Mouse (Mus musculus): ENCODE data around the gene Taf4.

Taf4 gene

DNA sequence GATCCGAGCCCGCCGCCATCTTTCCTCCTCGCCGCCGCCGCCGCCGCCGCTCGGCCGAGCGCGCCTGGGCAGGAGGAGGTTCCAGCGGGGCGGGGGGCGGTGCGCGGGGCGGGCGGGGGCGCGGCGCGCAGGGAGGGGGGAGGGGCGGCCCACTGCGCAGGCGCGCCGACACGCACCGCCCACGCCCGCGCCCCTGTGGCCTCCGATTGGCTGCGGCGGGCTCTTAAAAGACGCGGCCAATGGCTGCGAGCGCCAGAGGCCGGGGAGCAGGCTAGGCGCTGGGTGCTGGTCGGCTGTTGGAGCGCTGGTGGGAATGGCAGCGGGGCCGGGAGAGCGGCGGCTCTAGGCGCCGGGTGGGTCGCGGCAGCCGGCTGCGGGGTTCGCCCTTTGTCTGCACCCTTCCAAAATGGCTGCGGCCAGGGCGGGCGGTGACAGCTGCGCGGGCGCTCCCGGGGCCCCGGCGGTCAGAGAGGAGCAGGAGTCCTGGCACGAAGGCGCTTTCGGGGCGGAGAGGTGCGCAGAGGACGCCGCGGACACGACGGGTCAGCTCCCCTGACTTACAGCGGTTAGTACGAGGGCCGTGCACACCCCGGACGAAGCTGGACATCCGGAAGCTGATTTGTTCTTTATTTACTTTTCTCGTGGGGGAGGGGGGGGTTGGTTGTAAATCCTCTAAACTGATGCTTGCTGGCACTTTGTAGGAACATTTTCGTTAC is at the start of gene Taf4:
Gene Taf4 (minus strand): TSS at position 19 of the 716 bp plus-strand sequence.
- peak; percentile 78 for DNase-seq (ENCODE audit: low spot score)

- no peak for DNase-seq (ENCODE audit: low spot score)
Measured at GRCm38 (mm10) chr2:180025861-180026200, 49.4 kb upstream of the Taf4 start.

- DNase-seq (ENCODE audit: low spot score) = no peak
Measured at GRCm38 (mm10) chr2:180025135-180025860, 48.9 kb upstream of the Taf4 start.

DNA sequence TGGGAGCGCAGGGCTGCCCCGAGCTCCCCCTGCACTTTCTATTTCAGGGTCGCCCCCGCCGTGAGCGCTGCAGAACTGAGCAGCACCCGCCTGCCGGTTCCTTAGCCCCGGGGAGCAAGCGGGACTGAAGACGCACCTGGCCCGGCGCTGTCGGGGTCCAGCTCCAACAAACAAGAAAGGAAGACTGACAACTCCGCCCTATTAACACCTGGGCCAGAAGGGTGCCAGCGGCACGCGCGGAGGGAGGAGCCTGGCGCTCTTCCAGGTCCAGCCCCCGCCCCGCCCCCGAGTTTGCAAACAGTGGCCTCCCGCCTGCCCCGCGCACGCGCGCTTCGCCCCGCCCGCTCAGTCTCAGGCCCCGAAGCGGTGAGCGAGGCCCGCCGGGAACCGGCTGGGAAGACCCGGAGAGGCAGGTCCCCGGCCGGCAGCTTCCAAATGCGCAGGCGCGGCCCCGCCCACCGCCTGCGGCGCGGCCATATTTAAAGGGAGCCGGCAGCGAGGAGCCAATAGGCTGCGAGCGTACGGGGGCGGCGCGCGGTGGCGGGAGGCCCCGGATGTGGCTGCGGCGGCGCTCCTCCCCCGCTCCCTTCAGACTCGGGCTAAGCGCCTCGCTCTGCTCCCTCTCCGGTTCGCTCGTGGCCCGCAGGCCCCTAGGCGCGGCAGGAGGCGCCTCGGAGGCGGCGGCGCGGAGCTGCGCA is 48.1 kb upstream of the Taf4 start, which contains the start of gene Lsm14b:
Gene Lsm14b (plus strand): TSS at position 587 of the 698 bp plus-strand sequence.
- peak; percentile 99 for DNase-seq (ENCODE audit: low spot score)

- DNase-seq (ENCODE audit: low spot score) = no peak
Measured at GRCm38 (mm10) chr2:180022751-180023150, 46.3 kb upstream of the Taf4 start.

GRCm38 (mm10) chr2:180020919-180021318 is 44.5 kb upstream of the Taf4 start:
- DNase-seq (ENCODE audit: low spot score) = no peak

GRCm38 (mm10) chr2:180020091-180020661 is 43.7 kb upstream of the Taf4 start:
- no peak for DNase-seq (ENCODE audit: low spot score)

- DNase-seq (ENCODE audit: low spot score) = no peak
Measured at GRCm38 (mm10) chr2:180018573-180018972, 42.1 kb upstream of the Taf4 start.

- no peak for DNase-seq (ENCODE audit: low spot score)
Measured at GRCm38 (mm10) chr2:180017632-180018031, 41.2 kb upstream of the Taf4 start.

- DNase-seq (ENCODE audit: low spot score) = no peak
Measured at GRCm38 (mm10) chr2:180013686-180014085, 37.2 kb upstream of the Taf4 start.

GRCm38 (mm10) chr2:180011370-180011769 is 34.9 kb upstream of the Taf4 start:
- no peak for DNase-seq (ENCODE audit: low spot score)

- no peak for DNase-seq (ENCODE audit: low spot score)
Measured at GRCm38 (mm10) chr2:180010686-180011085, 34.2 kb upstream of the Taf4 start.

DNA sequence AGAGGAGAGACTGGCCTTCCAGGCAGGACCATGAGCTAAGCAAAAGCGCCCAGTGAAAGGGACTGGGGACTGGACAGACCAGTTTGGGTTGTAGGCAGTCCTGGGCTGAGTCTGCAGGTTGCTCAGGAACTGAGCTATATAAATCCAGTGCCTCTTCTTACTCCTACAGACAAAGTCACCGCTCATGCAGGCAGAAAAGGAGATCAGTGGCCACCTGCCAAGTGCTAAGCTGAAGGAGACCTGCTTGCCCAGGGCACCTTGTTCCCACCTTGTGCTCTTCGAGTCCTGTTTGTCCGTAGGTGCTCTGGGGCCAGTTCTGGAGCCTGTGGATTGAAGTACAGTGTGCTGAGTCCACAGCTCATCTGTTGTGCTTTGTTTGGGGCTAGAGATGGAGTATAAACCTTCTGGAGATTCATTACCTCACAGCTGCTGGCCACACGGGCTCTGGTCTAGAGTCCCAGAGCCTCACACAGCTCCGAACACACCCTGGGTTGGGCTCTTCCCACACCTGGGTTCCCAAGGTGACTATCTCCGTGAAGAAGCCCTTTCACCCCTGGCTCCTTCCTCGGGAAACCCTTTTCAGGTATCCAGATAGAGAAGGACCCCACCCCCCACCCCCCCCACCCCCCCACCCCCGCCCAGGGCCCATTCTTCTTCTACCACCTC is 30.0 kb upstream of the Taf4 start:
- DNase-seq (ENCODE audit: low spot score) = no peak

DNA sequence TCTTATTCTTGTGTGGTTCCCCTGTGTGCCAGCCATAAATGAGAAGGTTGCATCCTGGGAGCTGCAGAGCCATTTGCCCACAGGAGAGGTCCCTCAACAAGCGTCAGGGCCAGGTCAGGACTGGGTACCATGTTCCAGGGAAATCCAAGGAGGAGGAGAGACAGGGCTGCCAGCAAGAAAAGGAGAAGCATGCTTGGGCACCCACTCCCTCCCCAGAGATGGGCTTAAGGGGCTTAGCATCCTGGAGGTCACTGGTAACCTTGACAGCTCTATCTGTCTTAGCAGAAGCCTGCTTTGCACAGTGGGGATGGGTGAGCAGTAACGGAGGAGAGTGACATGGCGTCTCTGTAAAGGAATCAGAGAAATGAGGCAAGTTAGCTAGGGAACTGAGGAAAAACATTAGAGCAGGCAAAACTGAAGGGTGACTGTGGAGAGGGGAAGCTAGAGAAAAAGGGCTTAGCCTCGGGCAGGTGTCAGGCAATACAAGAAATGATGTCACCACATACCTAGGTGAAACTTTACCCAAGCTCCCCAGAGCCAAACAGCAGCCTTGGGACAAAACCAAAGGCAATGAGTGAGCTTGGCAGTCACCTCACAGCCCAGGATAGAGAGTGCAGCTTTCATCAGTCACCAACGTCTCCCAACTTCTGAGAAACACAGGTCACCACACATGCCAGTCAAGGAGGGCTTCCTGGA is 29.4 kb upstream of the Taf4 start:
- DNase-seq (ENCODE audit: low spot score) = no peak

DNA sequence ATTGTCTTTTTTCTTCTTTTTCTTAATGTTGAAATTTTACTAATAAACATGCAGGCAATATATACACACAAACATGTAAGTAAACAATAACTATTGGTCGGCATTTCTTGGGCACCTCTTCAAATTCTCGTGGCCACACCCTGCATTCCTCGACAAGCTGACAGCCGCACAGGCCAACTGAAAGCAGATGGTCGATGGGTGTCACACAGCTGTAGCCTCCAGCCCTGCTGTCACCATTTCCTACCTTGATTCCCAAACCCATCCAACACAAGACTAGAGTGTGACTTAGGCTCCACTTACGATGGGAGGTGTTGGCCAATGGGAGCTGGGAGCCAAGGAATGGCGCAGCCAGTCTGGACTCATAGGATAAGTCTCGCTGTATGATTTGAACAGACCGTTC is 25.2 kb upstream of the Taf4 start:
- DNase-seq (ENCODE audit: low spot score) = no peak

- DNase-seq (ENCODE audit: low spot score) = no peak
Measured at GRCm38 (mm10) chr2:179998431-179998830, 22.0 kb upstream of the Taf4 start.

DNA sequence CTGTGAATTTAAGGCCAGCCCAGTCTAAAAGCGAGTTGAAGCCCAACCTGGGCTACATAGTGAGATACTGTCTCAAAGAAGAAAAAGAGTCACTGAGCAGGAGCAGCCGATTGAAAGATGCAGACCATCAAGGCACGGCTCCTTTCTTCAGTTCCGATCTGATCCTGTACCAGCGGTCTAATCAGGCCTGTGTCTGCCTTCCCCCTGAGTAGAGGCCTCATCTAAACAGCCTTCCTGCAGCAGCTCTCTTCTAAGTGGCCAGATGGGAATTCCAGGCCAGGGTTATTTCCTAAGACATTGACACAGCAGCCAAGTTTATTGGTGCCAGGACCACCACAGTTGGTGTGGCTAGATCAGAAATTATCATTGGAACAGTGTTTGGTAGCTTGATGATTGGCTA is 16.6 kb upstream of the Taf4 start:
- DNase-seq (ENCODE audit: low spot score) = no peak

GRCm38 (mm10) chr2:179989098-179989497 is 12.7 kb upstream of the Taf4 start:
- DNase-seq (ENCODE audit: low spot score) = no peak

- no peak for DNase-seq (ENCODE audit: low spot score)
Measured at GRCm38 (mm10) chr2:179986437-179987022, 10.1 kb upstream of the Taf4 start.

- no peak for DNase-seq (ENCODE audit: low spot score)
Measured at GRCm38 (mm10) chr2:179985695-179986094, 9.2 kb upstream of the Taf4 start.

GRCm38 (mm10) chr2:179984830-179985229 is 8.4 kb upstream of the Taf4 start:
- DNase-seq (ENCODE audit: low spot score) = no peak

Data from left cerebral cortex, adult 11 months (tissue).